Mouse (Mus musculus): ENCODE results near the gene Gtf2f2.

Gene Gtf2f2

DNA sequence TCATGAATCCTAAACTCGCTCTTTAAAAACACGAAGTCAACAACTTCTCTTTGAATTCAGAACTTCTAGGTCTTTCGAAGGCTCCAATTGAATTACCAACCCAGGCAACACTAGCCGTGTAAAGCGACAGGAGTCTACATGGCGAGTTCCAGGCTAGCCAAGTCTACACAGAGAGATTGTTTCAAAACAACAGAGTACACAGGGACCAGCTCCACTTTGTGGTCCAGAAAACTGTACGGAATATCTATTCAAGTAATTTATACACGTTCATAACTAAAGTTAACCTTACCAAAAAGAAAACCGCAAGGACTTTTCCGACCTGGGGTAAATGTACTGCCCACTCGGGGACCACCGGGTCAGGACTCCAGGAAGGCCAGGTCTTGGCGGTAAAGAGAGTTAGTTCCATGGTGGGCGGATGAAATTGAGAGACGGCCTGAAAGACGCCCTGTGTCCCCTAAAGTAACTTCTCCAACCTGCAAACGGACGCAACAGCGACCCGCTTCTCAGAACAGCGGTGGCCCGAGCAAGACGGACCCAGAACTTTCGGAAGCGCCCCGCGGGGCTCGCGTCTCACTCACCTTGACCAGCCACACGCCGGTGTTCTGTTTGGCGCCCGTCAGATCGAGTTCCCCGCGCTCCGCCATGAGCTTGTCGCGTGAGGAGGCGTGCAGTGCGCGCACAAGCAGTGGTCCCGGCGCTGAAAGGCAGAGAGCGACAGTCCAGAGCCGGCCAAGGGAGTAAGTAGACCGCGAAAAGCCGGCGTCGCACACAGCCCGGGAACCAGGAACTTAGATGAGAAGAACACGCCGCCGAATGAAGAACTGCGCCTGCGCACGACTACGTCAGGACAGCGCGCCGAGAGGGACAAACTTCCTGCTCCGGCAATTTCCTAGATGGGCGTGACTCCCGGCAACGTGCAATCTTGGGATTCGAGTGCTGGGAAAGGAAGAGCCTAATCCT is at the start of gene Gtf2f2:
TSS of gene Gtf2f2 (minus strand) at position 764 of the 960 bp plus-strand sequence.
- DNase-seq (ENCODE audit: low read depth, low spot score), result peak; percentile 96

- DNase-seq (ENCODE audit: low read depth, low spot score), result no peak
These were observed 48.8 kb upstream of the Gtf2f2 start for GRCm38 (mm10) chr14:76059441-76059840.

DNA sequence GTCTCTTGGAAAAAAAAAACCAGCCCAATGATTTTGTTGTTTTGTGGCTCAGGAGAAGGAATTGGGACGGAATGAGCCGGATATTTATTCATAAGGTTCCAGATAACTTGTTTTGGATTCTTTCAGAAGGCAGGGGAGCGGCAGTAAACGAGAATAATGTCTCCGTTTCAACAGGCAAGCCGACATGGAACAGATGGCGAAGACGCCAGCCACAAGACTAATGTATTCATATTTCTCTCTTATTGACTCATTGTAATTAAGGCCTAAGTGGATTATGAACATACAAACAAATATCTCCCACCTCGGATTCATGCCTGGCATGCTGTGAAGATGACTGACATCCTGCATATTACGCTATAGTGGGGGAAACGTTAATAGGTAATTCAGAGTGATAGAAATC is 43.1 kb upstream of the Gtf2f2 start:
- DNase-seq (ENCODE audit: low read depth, low spot score), result no peak

- DNase-seq (ENCODE audit: low read depth, low spot score), result no peak
These were observed 41.3 kb upstream of the Gtf2f2 start for GRCm38 (mm10) chr14:76051966-76052365.

- DNase-seq (ENCODE audit: low read depth, low spot score), result no peak
These were observed 35.1 kb upstream of the Gtf2f2 start for GRCm38 (mm10) chr14:76045767-76046166.

DNA sequence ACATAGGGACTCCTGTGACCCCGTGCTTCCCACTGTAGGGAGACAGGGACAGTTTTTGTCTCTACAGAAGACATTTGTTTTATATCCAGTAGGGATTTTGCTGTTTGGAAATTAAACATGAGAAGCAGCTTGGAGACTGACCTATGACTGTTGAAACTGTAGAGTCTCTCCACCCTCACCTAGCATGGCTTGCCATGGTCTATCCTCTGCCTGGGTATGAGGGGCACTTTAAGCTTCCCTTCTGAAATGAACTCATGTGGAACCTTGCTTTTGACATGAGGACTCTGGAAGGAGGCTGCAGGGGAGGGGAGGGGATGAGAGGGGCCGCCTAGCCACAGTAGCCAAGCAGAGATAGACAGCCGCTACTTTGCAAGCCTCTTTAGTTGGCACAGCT is 33.5 kb upstream of the Gtf2f2 start:
- no peak for DNase-seq (ENCODE audit: low read depth, low spot score)

- DNase-seq (ENCODE audit: low read depth, low spot score), result no peak
These were observed 32.8 kb upstream of the Gtf2f2 start for GRCm38 (mm10) chr14:76043251-76044163.

GRCm38 (mm10) chr14:76033221-76033637 is 22.6 kb upstream of the Gtf2f2 start:
- DNase-seq (ENCODE audit: low read depth, low spot score), result no peak

GRCm38 (mm10) chr14:76032671-76033136 is 22.0 kb upstream of the Gtf2f2 start:
- no peak for DNase-seq (ENCODE audit: low read depth, low spot score)

- DNase-seq (ENCODE audit: low read depth, low spot score), result no peak
These were observed 20.6 kb upstream of the Gtf2f2 start for GRCm38 (mm10) chr14:76031117-76031842.

- DNase-seq (ENCODE audit: low read depth, low spot score), result peak; percentile 41
These were observed 14.0 kb upstream of the Gtf2f2 start for GRCm38 (mm10) chr14:76024641-76025040.

GRCm38 (mm10) chr14:76020927-76021719 is 10.5 kb upstream of the Gtf2f2 start:
- no peak for DNase-seq (ENCODE audit: low read depth, low spot score)

DNA sequence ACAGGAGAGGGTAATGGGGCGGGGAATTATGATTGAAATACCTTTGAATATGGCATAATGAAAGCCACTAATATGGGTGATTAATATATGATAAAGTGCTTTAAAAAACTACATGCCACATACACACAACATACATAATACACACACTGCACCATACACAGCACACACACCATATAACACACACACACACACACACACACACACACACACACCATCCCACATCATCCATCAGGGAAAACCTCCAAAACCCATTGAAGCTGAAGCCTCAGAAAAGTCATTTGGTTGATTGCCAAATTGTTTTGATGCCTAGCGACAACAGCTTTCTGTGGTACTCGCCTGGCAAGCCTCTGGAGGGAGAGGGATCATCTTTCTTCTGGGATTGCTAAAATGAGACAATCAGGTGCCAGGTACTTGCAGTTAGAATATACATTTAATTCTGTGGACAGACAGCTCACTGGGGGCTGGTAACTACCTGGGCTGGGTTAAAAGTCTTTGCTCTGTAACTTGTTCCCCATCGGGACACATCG is 9.7 kb upstream of the Gtf2f2 start:
- DNase-seq (ENCODE audit: low read depth, low spot score), result no peak

DNA sequence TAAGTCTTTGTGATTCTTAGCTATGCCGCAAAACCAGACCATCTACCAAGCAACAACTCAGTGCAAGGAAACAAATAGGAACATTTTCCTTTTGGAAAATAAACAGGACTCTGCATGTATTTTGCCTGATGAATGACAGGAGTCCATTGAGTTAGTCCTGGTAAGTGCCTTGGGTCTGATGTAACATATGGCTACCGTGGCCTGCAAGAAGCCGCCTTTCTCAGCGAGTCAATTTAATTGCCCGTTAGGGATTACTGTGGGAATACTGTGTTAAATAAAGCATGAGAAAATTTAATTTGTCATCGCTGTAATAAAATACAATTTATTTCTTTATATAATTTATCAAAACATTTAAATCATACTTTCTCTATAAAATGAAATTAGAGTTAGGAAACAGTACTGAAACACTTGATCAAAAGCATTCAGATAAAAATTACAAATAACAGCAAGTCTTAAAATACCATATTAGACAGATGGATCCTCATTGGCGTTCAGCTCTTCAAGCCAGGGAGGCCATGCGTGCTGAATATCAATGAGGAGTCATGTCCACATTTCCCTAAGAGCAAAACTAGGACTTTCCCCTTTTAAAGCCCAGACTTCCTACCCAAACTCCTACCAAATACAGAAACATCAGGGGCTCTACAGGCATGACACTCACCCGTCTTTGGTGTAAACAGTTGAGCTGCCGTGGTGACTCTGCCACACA is 7.3 kb upstream of the Gtf2f2 start:
- DNase-seq (ENCODE audit: low read depth, low spot score), result no peak

DNA sequence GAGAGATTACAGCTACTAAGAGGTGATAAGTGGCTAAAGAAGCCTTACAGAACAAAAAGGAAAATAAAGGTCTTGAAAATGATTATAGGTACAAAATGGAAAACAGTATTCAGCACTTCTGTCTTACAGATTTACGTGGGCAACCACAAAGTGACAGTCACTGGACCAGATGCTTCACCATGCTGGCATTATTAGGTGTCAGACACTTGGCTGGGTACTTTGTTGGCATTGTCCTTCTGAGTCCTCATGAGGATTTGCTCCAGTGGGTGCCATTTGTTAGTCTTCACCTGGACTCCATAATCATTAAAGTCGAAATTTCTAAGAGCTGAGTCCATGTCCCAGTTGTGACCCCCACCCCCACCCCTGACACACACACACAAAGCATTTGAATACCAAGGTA is 3.7 kb upstream of the Gtf2f2 start:
- no peak for DNase-seq (ENCODE audit: low read depth, low spot score)

DNA sequence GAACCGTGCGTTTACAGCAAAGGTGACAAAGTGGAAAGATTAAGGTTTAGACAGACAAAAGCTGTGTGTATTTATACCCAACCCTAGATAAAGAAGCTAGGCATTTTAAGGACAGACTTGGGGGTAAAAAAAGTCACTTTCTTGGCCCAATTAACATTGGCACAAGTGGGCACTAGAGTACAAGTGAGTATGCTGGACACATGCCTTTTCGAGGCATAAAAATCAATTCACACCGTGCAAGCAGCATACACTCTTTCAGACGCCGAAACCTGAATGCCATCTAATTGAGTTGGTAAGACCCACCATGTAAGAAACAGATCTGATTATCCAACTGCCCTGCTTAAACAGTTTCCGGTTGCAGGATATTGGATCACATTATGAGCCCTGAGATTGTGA is 395 bp upstream of the Gtf2f2 start:
- DNase-seq (ENCODE audit: low read depth, low spot score), result no peak

GRCm38 (mm10) chr14:76009185-76009584 is 1.5 kb downstream of the Gtf2f2 start:
- DNase-seq (ENCODE audit: low read depth, low spot score), result no peak

GRCm38 (mm10) chr14:76008174-76008573 is 2.5 kb downstream of the Gtf2f2 start:
- no peak for DNase-seq (ENCODE audit: low read depth, low spot score)

DNA sequence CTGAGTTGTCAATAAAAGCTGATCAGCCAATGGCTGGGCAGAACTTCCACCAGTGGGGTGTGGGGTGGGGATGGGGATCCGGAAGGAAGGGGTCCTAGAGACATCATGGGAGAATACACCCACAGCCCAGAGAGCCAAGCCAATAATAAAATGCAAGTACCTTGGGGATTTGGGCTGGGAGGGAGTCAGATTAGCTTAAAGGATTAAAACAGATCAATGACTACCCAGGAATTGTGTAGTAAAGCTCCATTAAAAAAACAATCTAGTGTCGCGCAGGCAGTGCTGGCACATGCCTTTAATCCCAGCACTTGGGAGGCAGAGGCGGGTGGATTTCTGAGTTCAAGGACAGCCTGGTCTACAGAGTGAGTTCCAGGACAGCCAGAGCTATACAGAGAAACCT is 5.7 kb downstream of the Gtf2f2 start:
- no peak for DNase-seq (ENCODE audit: low read depth, low spot score)

DNA sequence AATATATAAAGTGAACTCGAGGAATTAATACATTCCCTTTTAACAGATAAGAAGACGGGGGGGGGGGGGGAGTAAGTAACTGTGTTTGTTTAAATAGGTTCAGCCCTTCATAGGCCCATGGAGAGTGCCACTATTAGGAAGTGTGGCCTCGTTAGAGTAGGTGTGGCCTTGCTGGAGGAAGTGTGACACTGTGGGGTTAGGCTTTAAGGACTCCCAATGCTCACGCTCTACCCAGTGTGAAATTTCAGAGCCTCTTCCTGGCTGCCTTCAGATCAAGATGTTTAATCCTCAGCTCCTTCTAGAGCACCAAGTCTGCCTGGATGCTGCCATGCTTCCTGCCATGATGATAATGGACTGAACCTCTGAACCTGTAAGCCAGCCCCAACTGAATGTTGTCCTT is 8.9 kb downstream of the Gtf2f2 start:
- DNase-seq (ENCODE audit: low read depth, low spot score), result no peak
